In genomic region chr11:105911592-105912375, GRCm38 (mm10) we compare ENCODE assay signal across 9 mouse cellular contexts. TPM values are rescaled to one million over a fixed set of nuclear protein-coding genes. Genes with fewer than 3 reads are reported as not detected.
DNase-seq lines count a peak whose midpoint lies in the region; ATAC-seq and TF ChIP-seq lines count a peak whose summit lies in the region.
"Had no signal": no experiment of that assay in that cellular context is flagged by ENCODE, and none has a peak within 500 bp of the region (broad histone marks: within the 10 kb centered on the region; RNA-seq: fewer than 3 reads in every experiment).

No protein-coding gene starts in this region.

- CTCF ChIA-PET in Patski (lab: Charles Lee): interaction anchor here (1.0 to 6.2 kb wide), 15 partner anchors 9 to 579 kb away, joined by 3 to 34 read pairs (median 5); no protein-coding TSS in a partner anchor

- DNase-seq in 3T3-L1 (ENCODE audit: low read depth, low spot score) (peak; percentile 93), Patski (ENCODE audit: low read depth, low spot score) (no peak)
- peak; percentile 90 to 92 for DNase-seq in cerebellum, postnatal 14 days
- peak; percentile 36 to 48 for DNase-seq in gastrocnemius, adult 8-10 months (ENCODE audit: low spot score in 2 of 2)
- DNase-seq in kidney, postnatal 25 days: peak; percentile 72 to 90
- peak; percentile 50 to 57 (median 55) for DNase-seq in liver, embryonic 14.5 days (ENCODE audit: low read depth in 3 of 3, low spot score in 3 of 3)
- DNase-seq in thymus, postnatal 0 days (ENCODE audit: low spot score): peak; percentile 72

- no peaks in the 10 kb centered on the region for H3K9me3 ChIP-seq in liver, embryonic 14.5 days (ENCODE audit: control insufficient read depth, low read length)
- H3K9me3 ChIP-seq in neural tube, embryonic 13.5 days: no peaks in the 10 kb centered on the region
- H3K9me3 ChIP-seq: embryonic facial prominence, embryonic 15.5 days had no signal

- H3K4me1 ChIP-seq in liver, embryonic 14.5 days (replicated peaks; ENCODE audit: control insufficient read depth in 2 of 2, insufficient read depth in 2 of 2, low read length in 1 of 2): no peaks in the 10 kb centered on the region
- H3K4me1 ChIP-seq in neural tube, embryonic 13.5 days (replicated peaks): no peaks in the 10 kb centered on the region
- H3K4me1 ChIP-seq: embryonic facial prominence, embryonic 15.5 days had no signal

- peak; percentile 87 for TF ChIP-seq CTCF in Patski (IDR thresholded peaks at IDR 0.05)
- TF ChIP-seq CTCF in liver, embryonic 14.5 days (IDR thresholded peaks at IDR 0.05; ENCODE audit: low read depth): peak; percentile 80

- H3K4me3 ChIP-seq in liver, embryonic 14.5 days (ENCODE audit: insufficient read depth in 1 of 2, low read depth in 2 of 2, low read length in 2 of 2): no peak overlapping the region
- H3K4me3 ChIP-seq in neural tube, embryonic 13.5 days: no peak overlapping the region
- H3K4me3 ChIP-seq: embryonic facial prominence, embryonic 15.5 days had no signal

- no peak for TF ChIP-seq EP300 in liver, embryonic 14.5 days (IDR thresholded peaks at IDR 0.05; ENCODE audit: low read depth)

- in situ Hi-C loops in Patski (cut with MboI; ENCODE audit: low pct_unique_long_range_greater_than_20kb): loop anchor here (5.0 to 10.0 kb wide), 3 partner anchors 227 to 564 kb away; no protein-coding TSS in a partner anchor

- no peak overlapping the region for H3K27ac ChIP-seq in liver, embryonic 14.5 days
- H3K27ac ChIP-seq in neural tube, embryonic 13.5 days (replicated peaks): no peak overlapping the region
- H3K27ac ChIP-seq: embryonic facial prominence, embryonic 15.5 days had no signal

- H3K9ac ChIP-seq in liver, embryonic 14.5 days (replicated peaks): no peak overlapping the region
- H3K9ac ChIP-seq in neural tube, embryonic 13.5 days: no peak overlapping the region
- H3K9ac ChIP-seq: embryonic facial prominence, embryonic 15.5 days had no signal

- POLR2A ChIA-PET in Patski (lab: Charles Lee): no interaction called here

- 34% methylated on average over 4 of the region's 4 CpGs for WGBS in liver, embryonic 14.5 days (ENCODE audit: insufficient replicate concordance)
- WGBS in neural tube, embryonic 13.5 days: 37% methylated on average over 4 of the region's 4 CpGs

- ATAC-seq in Patski: no peak
- no peak for ATAC-seq in liver, embryonic 14.5 days (ENCODE audit: insufficient read depth)
- 0 out of 2 replicates have a peak, but pooled peaks have one; percentile 43 for ATAC-seq in neural tube, embryonic 13.5 days (ENCODE audit: low read depth)

- no peaks in the 10 kb centered on the region for H3K27me3 ChIP-seq in Patski
- no peaks in the 10 kb centered on the region for H3K27me3 ChIP-seq in liver, embryonic 14.5 days (ENCODE audit: control insufficient read depth, insufficient read depth, low read length)
- no peaks in the 10 kb centered on the region for H3K27me3 ChIP-seq in neural tube, embryonic 13.5 days
- H3K27me3 ChIP-seq: embryonic facial prominence, embryonic 15.5 days had no signal

- H3K4me2 ChIP-seq in liver, embryonic 14.5 days (ENCODE audit: low read depth): no peak overlapping the region
- no peak overlapping the region for H3K4me2 ChIP-seq in neural tube, embryonic 13.5 days
- H3K4me2 ChIP-seq: embryonic facial prominence, embryonic 15.5 days had no signal

- H3K36me3 ChIP-seq in liver, embryonic 14.5 days (replicated peaks; ENCODE audit: control insufficient read depth, insufficient read depth, low read depth): no peaks in the 10 kb centered on the region
- peaks cover 56% of the 10 kb centered on the region for H3K36me3 ChIP-seq in neural tube, embryonic 13.5 days

RNA-seq across cellular contexts. Expression of gene Cyb561, which starts 41.4 kb away (rescaled TPM):
- 31.6 TPM for polyA plus RNA-seq in Patski (2021)
- 1 to 10 TPM; 2.8 to 5.2 (median 3.8) TPM for total RNA-seq in gastrocnemius, adult 8-10 months (2022)
- 0.69 and 0.85 TPM in 2 replicates for polyA plus RNA-seq in liver, embryonic 14.5 days (2012; rRNA removed)
- 1.1 and 2.1 TPM in 2 replicates for polyA plus RNA-seq in liver, embryonic 14.5 days (2014; fragmentation: Nextera tagmentation; extraction: Ambion mirVana)
- 27.6 and 29.8 TPM in 2 replicates for polyA plus RNA-seq in neural tube, embryonic 13.5 days (2015; fragmentation: Nextera tagmentation; extraction: Ambion mirVana)
- polyA plus RNA-seq in thymus, postnatal 0 days (2015; fragmentation: Nextera tagmentation; extraction: Ambion mirVana): 7.2 and 8.5 TPM in 2 replicates

RNA-seq across cellular contexts. Expression of gene Ace, which starts 56.0 kb away (rescaled TPM):
- polyA plus RNA-seq in Patski (2021): 0.33 TPM
- total RNA-seq in gastrocnemius, adult 8-10 months (2022): 10 to 100 TPM in 3 of 4 experiments, 1 to 10 TPM in 1; 9.4 to 21.2 (median 13.4) TPM
- polyA plus RNA-seq in liver, embryonic 14.5 days (2012; rRNA removed): 0.07 and 0.08 TPM in 2 replicates
- polyA plus RNA-seq in liver, embryonic 14.5 days (2014; fragmentation: Nextera tagmentation; extraction: Ambion mirVana): not detected in 2 replicates
- 2.0 and 2.4 TPM in 2 replicates for polyA plus RNA-seq in neural tube, embryonic 13.5 days (2015; fragmentation: Nextera tagmentation; extraction: Ambion mirVana)
- 0.88 and 1.3 TPM in 2 replicates for polyA plus RNA-seq in thymus, postnatal 0 days (2015; fragmentation: Nextera tagmentation; extraction: Ambion mirVana)
